Mouse (Mus musculus): ENCODE results near the gene Ryr1. TPM values are rescaled to one million over a fixed set of nuclear protein-coding genes. Genes with fewer than 3 reads are reported as not detected.

Ryr1 gene
- polyA plus RNA-seq, 1 experiment from 2014 or later: 3.3 TPM

- no peaks in the 10 kb centered on the region for H3K9me3 ChIP-seq
- H3K4me2 ChIP-seq: peak overlapping the region; percentile 9; the same call in 1 of the 2 replicates
- ATAC-seq (ENCODE audit: insufficient number of reproducible peaks, insufficient read depth, low FRiP score, low TSS enrichment, low read depth): no peak
- H3K4me1 ChIP-seq: peaks cover 88% of the 10 kb centered on the region
- 41% methylated on average over 5 of the region's 5 CpGs for WGBS
- H3K36me3 ChIP-seq: peaks cover 15% of the 10 kb centered on the region
- H3K27me3 ChIP-seq: no peaks in the 10 kb centered on the region
- H3K4me3 ChIP-seq: no peak overlapping the region
- H3K9ac ChIP-seq: 0 out of 2 replicates have a peak overlapping the region, but pooled peaks have one; percentile 27
- peak overlapping the region; percentile 79 for H3K27ac ChIP-seq
Measured at GRCm38 (mm10) chr7:28955295-28955897, 169.6 kb downstream of the Ryr1 start.

GRCm38 (mm10) chr7:28954773-28955172 is 170.2 kb downstream of the Ryr1 start:
- Histone ChIP-seq H3K27me3 (no peaks in the 10 kb centered on the region), H3K9ac (no peak overlapping the region), H3K4me3 (no peak overlapping the region), H3K4me1 (peaks cover 85% of the 10 kb centered on the region), H3K9me3 (no peaks in the 10 kb centered on the region), H3K4me2 (no peak overlapping the region), H3K36me3 (peaks cover 17% of the 10 kb centered on the region), H3K27ac (peak overlapping the region; percentile 79)
- ATAC-seq (ENCODE audit: insufficient number of reproducible peaks, insufficient read depth, low FRiP score, low TSS enrichment, low read depth): no peak
- WGBS: 72% methylated on average over 4 of the region's 4 CpGs

GRCm38 (mm10) chr7:28953476-28954376 is 171.3 kb downstream of the Ryr1 start:
- Histone ChIP-seq H3K36me3 (peaks cover 20% of the 10 kb centered on the region), H3K9me3 (no peaks in the 10 kb centered on the region), H3K4me3 (no peak overlapping the region), H3K4me1 (peaks cover 85% of the 10 kb centered on the region), H3K27ac (peak overlapping the region; percentile 93), H3K27me3 (no peaks in the 10 kb centered on the region), H3K4me2 (peak overlapping the region; percentile 20), H3K9ac (peak overlapping the region; percentile 32)
- ATAC-seq (ENCODE audit: insufficient number of reproducible peaks, insufficient read depth, low FRiP score, low TSS enrichment, low read depth): no peak
- WGBS: 17% methylated on average over 2 of the region's 2 CpGs

MicroRNAs within 50 kb of the gene (microRNA counts, 519-probe panel; counts per million panel counts)
- microRNA mmu-miR-1963: 3,119 counts per million, percentile 72 among the panel's probes with 10 or more counts

Small RNAs within 50 kb of the gene (microRNA-seq; reads per million reads assigned to microRNA genes)
- gene Gm44408 (not detected), gene Mir1963 (not detected)

Other genes with a start within 250 kb of the Ryr1 start
- gene Capn12, start 243.8 kb downstream of the Ryr1 start, polyA plus RNA-seq (2015; fragmentation: Nextera tagmentation; extraction: Ambion mirVana): 0.69 and 1.2 TPM in 2 replicates
- 232 and 258 TPM in 2 replicates for gene Actn4, start 162.8 kb downstream of the Ryr1 start, polyA plus RNA-seq (2015; fragmentation: Nextera tagmentation; extraction: Ambion mirVana)
- 453 and 455 TPM in 2 replicates for gene Eif3k, start 143.3 kb downstream of the Ryr1 start, polyA plus RNA-seq (2015; fragmentation: Nextera tagmentation; extraction: Ambion mirVana)
- gene Map4k1, start 143.1 kb downstream of the Ryr1 start, polyA plus RNA-seq (2015; fragmentation: Nextera tagmentation; extraction: Ambion mirVana): 7.7 and 9.9 TPM in 2 replicates
- gene Rasgrp4, start 9.7 kb upstream of the Ryr1 start, polyA plus RNA-seq (2015; fragmentation: Nextera tagmentation; extraction: Ambion mirVana): 1.3 and 1.8 TPM in 2 replicates
- 16.0 and 17.6 TPM in 2 replicates for gene Fam98c, start 31.1 kb upstream of the Ryr1 start, polyA plus RNA-seq (2015; fragmentation: Nextera tagmentation; extraction: Ambion mirVana)
- 0.51 and 1.3 TPM in 2 replicates for gene Ggn, start 45.0 kb upstream of the Ryr1 start, polyA plus RNA-seq (2015; fragmentation: Nextera tagmentation; extraction: Ambion mirVana)
- 4.5 and 4.9 TPM in 2 replicates for gene Spred3, start 45.2 kb upstream of the Ryr1 start, polyA plus RNA-seq (2015; fragmentation: Nextera tagmentation; extraction: Ambion mirVana)
- gene Psmd8, start 55.5 kb upstream of the Ryr1 start, polyA plus RNA-seq (2015; fragmentation: Nextera tagmentation; extraction: Ambion mirVana): 252 and 273 TPM in 2 replicates
- 0.72 and 0.74 TPM in 2 replicates for gene Catsperg1, start 88.9 kb upstream of the Ryr1 start, polyA plus RNA-seq (2015; fragmentation: Nextera tagmentation; extraction: Ambion mirVana)
- 1.4 and 1.8 TPM in 2 replicates for gene Kcnk6, start 107.3 kb upstream of the Ryr1 start, polyA plus RNA-seq (2015; fragmentation: Nextera tagmentation; extraction: Ambion mirVana)
- gene Yif1b, start 113.2 kb upstream of the Ryr1 start, polyA plus RNA-seq (2015; fragmentation: Nextera tagmentation; extraction: Ambion mirVana): 110 and 111 TPM in 2 replicates
- gene 2200002D01Rik, start 123.3 kb upstream of the Ryr1 start, polyA plus RNA-seq (2015; fragmentation: Nextera tagmentation; extraction: Ambion mirVana): 2.2 and 4.4 TPM in 2 replicates
- 118 and 127 TPM in 2 replicates for gene Spint2, start 156.7 kb upstream of the Ryr1 start, polyA plus RNA-seq (2015; fragmentation: Nextera tagmentation; extraction: Ambion mirVana)
- gene Ppp1r14a, start 164.1 kb upstream of the Ryr1 start, polyA plus RNA-seq (2015; fragmentation: Nextera tagmentation; extraction: Ambion mirVana): 10.1 and 10.5 TPM in 2 replicates
- gene Dpf1, start 178.8 kb upstream of the Ryr1 start, polyA plus RNA-seq (2015; fragmentation: Nextera tagmentation; extraction: Ambion mirVana): 28.4 and 29.9 TPM in 2 replicates

Measured in embryonic facial prominence, embryonic 13.5 days (tissue).